Mouse (Mus musculus): Measurements from ENCODE around the gene Fig4. TPM values are rescaled to one million over a fixed set of nuclear protein-coding genes. Genes with fewer than 3 reads are reported as not detected.

The Fig4 gene
- polyA plus RNA-seq, 1 experiment, result 17.1 TPM

- H3K27me3 ChIP-seq (ENCODE audit: control insufficient read depth, insufficient read depth, low read length), result no peaks in the 10 kb centered on the region
- no peak for DNase-seq
- H3K27ac ChIP-seq (ENCODE audit: control insufficient read depth, insufficient read depth, low read length), result no peak overlapping the region
- no peaks in the 10 kb centered on the region for H3K4me1 ChIP-seq (replicated peaks; ENCODE audit: control insufficient read depth, insufficient read depth, low read length)
- 0 out of 2 replicates have a peak, but pooled peaks cover 4% of the 10 kb centered on the region for H3K36me3 ChIP-seq (ENCODE audit: control insufficient read depth, insufficient read depth, low read length)
- 96% methylated on average over 10 of the region's 10 CpGs for WGBS
- TF ChIP-seq CTCF (IDR thresholded peaks at IDR 0.05; ENCODE audit: borderline replicate concordance, control insufficient read depth, extremely low read depth, insufficient read depth, low read length, poor library complexity) (no peak), POLR2A (IDR thresholded peaks at IDR 0.05; ENCODE audit: control insufficient read depth, extremely low read depth, insufficient read depth, low read length, poor library complexity) (no peak)
- no peak overlapping the region for H3K4me3 ChIP-seq (ENCODE audit: control insufficient read depth, insufficient read depth, low read length)
These were observed 84.2 kb downstream of the Fig4 start for GRCm38 (mm10) chr10:41218897-41219296.

DNA sequence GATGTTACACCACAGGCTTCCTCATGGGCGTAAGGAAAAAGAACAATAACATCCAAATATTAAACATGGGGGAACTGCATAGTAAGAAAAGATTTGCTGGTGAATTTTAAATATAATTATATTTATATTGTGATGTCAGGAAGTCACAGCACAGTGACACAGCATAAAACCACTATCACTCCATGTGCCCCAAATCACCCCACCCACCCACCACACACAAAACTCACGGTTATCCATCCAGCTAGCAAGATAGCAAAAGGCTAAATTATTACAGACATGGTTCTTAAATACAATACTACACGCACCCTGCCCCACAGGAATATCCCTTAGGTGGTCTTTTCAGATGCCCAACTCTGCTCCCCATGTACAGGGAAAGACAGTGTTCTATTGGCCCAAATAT is 89.0 kb downstream of the Fig4 start:
- TF ChIP-seq POLR2A (IDR thresholded peaks at IDR 0.05; ENCODE audit: control insufficient read depth, extremely low read depth, insufficient read depth, low read length, poor library complexity), result no peak
- TF ChIP-seq CTCF (IDR thresholded peaks at IDR 0.05; ENCODE audit: borderline replicate concordance, control insufficient read depth, extremely low read depth, insufficient read depth, low read length, poor library complexity), result no peak
- H3K27ac ChIP-seq (ENCODE audit: control insufficient read depth, insufficient read depth, low read length), result no peak overlapping the region
- H3K36me3 ChIP-seq (ENCODE audit: control insufficient read depth, insufficient read depth, low read length), result no peaks in the 10 kb centered on the region
- 92% methylated on average over 3 of the region's 3 CpGs for WGBS
- no peak for DNase-seq
- H3K4me3 ChIP-seq (ENCODE audit: control insufficient read depth, insufficient read depth, low read length), result no peak overlapping the region
- H3K27me3 ChIP-seq (ENCODE audit: control insufficient read depth, insufficient read depth, low read length), result no peaks in the 10 kb centered on the region
- H3K4me1 ChIP-seq (replicated peaks; ENCODE audit: control insufficient read depth, insufficient read depth, low read length), result no peaks in the 10 kb centered on the region

DNA sequence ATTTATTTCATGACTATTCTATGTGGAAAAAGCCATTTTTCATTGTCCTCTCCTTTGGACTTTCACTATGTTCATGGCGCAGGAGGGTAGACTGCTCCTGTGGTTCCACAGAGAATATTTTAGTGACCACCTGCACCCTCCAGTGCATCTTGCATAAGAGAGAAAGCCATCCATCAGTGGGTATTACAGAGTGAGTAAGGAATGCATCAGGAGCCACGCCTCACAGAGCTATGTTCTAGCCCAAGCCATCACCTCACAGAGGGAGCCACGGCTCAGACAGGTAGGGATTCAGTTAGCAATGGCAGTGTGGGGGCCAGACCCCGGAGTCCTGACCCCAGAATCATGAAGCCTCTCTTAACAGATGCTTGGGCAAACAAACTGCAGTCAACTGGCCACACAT is 93.5 kb downstream of the Fig4 start:
- Histone ChIP-seq H3K27ac (ENCODE audit: control insufficient read depth, insufficient read depth, low read length) (no peak overlapping the region), H3K36me3 (ENCODE audit: control insufficient read depth, insufficient read depth, low read length) (no peaks in the 10 kb centered on the region; the same call in 1 of the 2 replicates), H3K4me1 (replicated peaks; ENCODE audit: control insufficient read depth, insufficient read depth, low read length) (no peaks in the 10 kb centered on the region), H3K27me3 (ENCODE audit: control insufficient read depth, insufficient read depth, low read length) (no peaks in the 10 kb centered on the region), H3K4me3 (ENCODE audit: control insufficient read depth, insufficient read depth, low read length) (no peak overlapping the region)
- TF ChIP-seq POLR2A (IDR thresholded peaks at IDR 0.05; ENCODE audit: control insufficient read depth, extremely low read depth, insufficient read depth, low read length, poor library complexity) (no peak), CTCF (IDR thresholded peaks at IDR 0.05; ENCODE audit: borderline replicate concordance, control insufficient read depth, extremely low read depth, insufficient read depth, low read length, poor library complexity) (no peak)
- no peak for DNase-seq
- WGBS, result 97% methylated on average over 4 of the region's 4 CpGs

DNA sequence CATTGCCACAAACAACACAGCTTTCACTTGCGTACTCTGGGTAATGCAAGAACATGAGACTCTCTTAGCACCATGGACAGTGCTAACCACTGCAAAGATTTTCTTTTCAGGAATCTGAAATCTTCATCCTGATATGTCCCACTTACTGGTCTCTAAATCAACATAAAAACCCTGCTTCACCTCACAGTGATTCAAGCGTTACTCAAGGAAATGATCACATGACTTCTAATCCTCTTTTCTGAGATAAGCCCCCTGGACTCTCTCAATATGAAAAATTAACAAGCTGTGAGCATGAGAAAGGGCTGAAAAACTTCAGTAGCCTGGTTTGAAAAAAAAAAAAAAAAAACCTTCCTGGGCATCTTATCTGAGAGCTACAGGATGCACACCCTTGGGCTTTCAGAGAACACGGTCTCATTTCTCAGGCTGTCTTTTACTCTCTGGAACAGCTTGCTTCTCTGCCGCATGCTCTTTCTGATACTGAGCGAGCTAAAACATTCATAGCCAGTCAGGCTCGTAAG is 94.1 kb downstream of the Fig4 start:
- WGBS, result 94% methylated on average over 6 of the region's 6 CpGs
- no peak overlapping the region for H3K27ac ChIP-seq (ENCODE audit: control insufficient read depth, insufficient read depth, low read length)

GRCm38 (mm10) chr10:41205647-41206046 is 97.4 kb downstream of the Fig4 start:
- no peak overlapping the region for H3K4me3 ChIP-seq (ENCODE audit: control insufficient read depth, insufficient read depth, low read length)
- H3K27ac ChIP-seq (ENCODE audit: control insufficient read depth, insufficient read depth, low read length), result no peak overlapping the region
- H3K36me3 ChIP-seq (ENCODE audit: control insufficient read depth, insufficient read depth, low read length), result no peaks in the 10 kb centered on the region; the same call in 1 of the 2 replicates
- TF ChIP-seq CTCF (IDR thresholded peaks at IDR 0.05; ENCODE audit: borderline replicate concordance, control insufficient read depth, extremely low read depth, insufficient read depth, low read length, poor library complexity) (no peak), POLR2A (IDR thresholded peaks at IDR 0.05; ENCODE audit: control insufficient read depth, extremely low read depth, insufficient read depth, low read length, poor library complexity) (no peak)
- H3K4me1 ChIP-seq (replicated peaks; ENCODE audit: control insufficient read depth, insufficient read depth, low read length), result no peaks in the 10 kb centered on the region
- no peaks in the 10 kb centered on the region for H3K27me3 ChIP-seq (ENCODE audit: control insufficient read depth, insufficient read depth, low read length)
- DNase-seq, result no peak
- 94% methylated on average over 2 of the region's 2 CpGs for WGBS

More for the DNA sequence above, 94.1 kb downstream of the Fig4 start:
- TF ChIP-seq CTCF (IDR thresholded peaks at IDR 0.05; ENCODE audit: borderline replicate concordance, control insufficient read depth, extremely low read depth, insufficient read depth, low read length, poor library complexity) (no peak), POLR2A (IDR thresholded peaks at IDR 0.05; ENCODE audit: control insufficient read depth, extremely low read depth, insufficient read depth, low read length, poor library complexity) (no peak)
- Histone ChIP-seq H3K4me1 (replicated peaks; ENCODE audit: control insufficient read depth, insufficient read depth, low read length) (no peaks in the 10 kb centered on the region), H3K36me3 (ENCODE audit: control insufficient read depth, insufficient read depth, low read length) (no peaks in the 10 kb centered on the region; the same call in 1 of the 2 replicates), H3K4me3 (ENCODE audit: control insufficient read depth, insufficient read depth, low read length) (no peak overlapping the region), H3K27me3 (ENCODE audit: control insufficient read depth, insufficient read depth, low read length) (no peaks in the 10 kb centered on the region)
- no peak for DNase-seq

DNA sequence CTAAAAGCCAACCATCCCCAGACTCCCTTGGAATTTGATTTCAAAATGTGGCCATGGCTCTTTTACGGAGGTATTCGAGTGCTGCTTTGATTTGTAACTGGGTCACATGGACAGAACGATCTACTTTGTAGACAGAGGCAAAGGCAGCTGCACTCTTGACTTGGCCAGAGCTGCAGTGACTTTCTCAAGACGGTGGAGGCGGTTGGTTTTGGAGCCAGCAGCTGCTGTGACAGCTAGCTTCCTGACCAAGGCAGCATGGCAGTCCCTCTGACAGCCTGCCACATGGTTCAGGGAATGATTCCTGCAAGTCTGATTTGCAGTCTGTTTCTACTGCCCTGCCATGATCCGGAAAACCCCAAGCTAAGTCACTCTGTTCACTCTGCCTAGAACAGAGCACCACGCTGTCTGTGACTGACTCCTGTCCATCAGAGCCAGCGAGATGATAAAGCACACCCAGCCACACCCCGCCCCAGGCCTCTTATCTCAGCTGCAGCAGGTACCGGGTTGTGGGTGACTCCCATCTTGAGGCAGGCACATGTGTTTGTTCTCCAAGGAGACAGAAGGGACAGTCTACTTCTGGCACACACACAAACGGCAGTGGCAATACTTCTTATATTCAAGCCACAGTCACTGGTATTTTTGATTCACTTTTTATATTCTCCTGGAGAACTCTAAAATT is 98.3 kb downstream of the Fig4 start:
- DNase-seq, result no peak
- Histone ChIP-seq H3K27ac (ENCODE audit: control insufficient read depth, insufficient read depth, low read length) (no peak overlapping the region), H3K27me3 (ENCODE audit: control insufficient read depth, insufficient read depth, low read length) (no peaks in the 10 kb centered on the region), H3K36me3 (ENCODE audit: control insufficient read depth, insufficient read depth, low read length) (no peaks in the 10 kb centered on the region; the same call in 1 of the 2 replicates), H3K4me1 (replicated peaks; ENCODE audit: control insufficient read depth, insufficient read depth, low read length) (no peaks in the 10 kb centered on the region), H3K4me3 (ENCODE audit: control insufficient read depth, insufficient read depth, low read length) (no peak overlapping the region)
- TF ChIP-seq CTCF (IDR thresholded peaks at IDR 0.05; ENCODE audit: borderline replicate concordance, control insufficient read depth, extremely low read depth, insufficient read depth, low read length, poor library complexity), result no peak
- TF ChIP-seq POLR2A (IDR thresholded peaks at IDR 0.05; ENCODE audit: control insufficient read depth, extremely low read depth, insufficient read depth, low read length, poor library complexity), result no peak
- WGBS, result 91% methylated on average over 11 of the region's 11 CpGs
